Mouse (Mus musculus): Measurements from ENCODE around the gene Pde6h. TPM values are rescaled to one million over a fixed set of nuclear protein-coding genes. Genes with fewer than 3 reads are reported as not detected.

Pde6h gene
- polyA plus RNA-seq, 1 experiment: not detected

- no peaks in the 10 kb centered on the region for H3K9me3 ChIP-seq (ENCODE audit: control insufficient read depth, low read length)
- TF ChIP-seq TAL1 (IDR thresholded peaks at IDR 0.05; ENCODE audit: low read length): no peak
- TF ChIP-seq GATA1 (IDR thresholded peaks at IDR 0.05; ENCODE audit: low read length): no peak
- H3K4me3 ChIP-seq (replicated peaks): no peak overlapping the region
- no peaks in the 10 kb centered on the region for H3K36me3 ChIP-seq (ENCODE audit: control insufficient read depth)
- peaks cover 2% of the 10 kb centered on the region; the same call in 1 of the 2 replicates for H3K4me1 ChIP-seq (ENCODE audit: control insufficient read depth)
- no peaks in the 10 kb centered on the region for H3K27me3 ChIP-seq (ENCODE audit: control insufficient read depth)
Measured at GRCm38 (mm10) chr6:136892002-136892401, 31.6 kb upstream of the Pde6h start.

- no peaks in the 10 kb centered on the region for H3K36me3 ChIP-seq (ENCODE audit: control insufficient read depth)
- TF ChIP-seq TAL1 (IDR thresholded peaks at IDR 0.05; ENCODE audit: low read length) (no peak), GATA1 (IDR thresholded peaks at IDR 0.05; ENCODE audit: low read length) (no peak)
- H3K9me3 ChIP-seq (ENCODE audit: control insufficient read depth, low read length): no peaks in the 10 kb centered on the region
- no peaks in the 10 kb centered on the region for H3K27me3 ChIP-seq (ENCODE audit: control insufficient read depth)
- no peak overlapping the region for H3K4me3 ChIP-seq (replicated peaks)
- H3K4me1 ChIP-seq (ENCODE audit: control insufficient read depth): peaks cover 2% of the 10 kb centered on the region; the same call in 1 of the 2 replicates
Measured at GRCm38 (mm10) chr6:136894532-136895339, 28.9 kb upstream of the Pde6h start.

- no peaks in the 10 kb centered on the region for H3K27me3 ChIP-seq (ENCODE audit: control insufficient read depth)
- no peak overlapping the region for H3K4me3 ChIP-seq (replicated peaks)
- no peaks in the 10 kb centered on the region for H3K4me1 ChIP-seq (ENCODE audit: control insufficient read depth)
- TF ChIP-seq GATA1 (IDR thresholded peaks at IDR 0.05; ENCODE audit: low read length) (no peak), TAL1 (IDR thresholded peaks at IDR 0.05; ENCODE audit: low read length) (no peak)
- no peaks in the 10 kb centered on the region for H3K9me3 ChIP-seq (ENCODE audit: control insufficient read depth, low read length)
- H3K36me3 ChIP-seq (ENCODE audit: control insufficient read depth): no peaks in the 10 kb centered on the region
Measured at GRCm38 (mm10) chr6:136897789-136898188, 25.8 kb upstream of the Pde6h start.

GRCm38 (mm10) chr6:136898222-136898621, 25.4 kb upstream of the Pde6h start:
- H3K36me3 ChIP-seq (ENCODE audit: control insufficient read depth): no peaks in the 10 kb centered on the region
- no peaks in the 10 kb centered on the region for H3K4me1 ChIP-seq (ENCODE audit: control insufficient read depth)
- H3K9me3 ChIP-seq (ENCODE audit: control insufficient read depth, low read length): no peaks in the 10 kb centered on the region
- H3K27me3 ChIP-seq (ENCODE audit: control insufficient read depth): no peaks in the 10 kb centered on the region
- no peak overlapping the region for H3K4me3 ChIP-seq (replicated peaks)
- TF ChIP-seq TAL1 (IDR thresholded peaks at IDR 0.05; ENCODE audit: low read length): no peak
- TF ChIP-seq GATA1 (IDR thresholded peaks at IDR 0.05; ENCODE audit: low read length): no peak

GRCm38 (mm10) chr6:136898954-136899353, 24.7 kb upstream of the Pde6h start:
- H3K9me3 ChIP-seq (ENCODE audit: control insufficient read depth, low read length): no peaks in the 10 kb centered on the region
- no peaks in the 10 kb centered on the region for H3K27me3 ChIP-seq (ENCODE audit: control insufficient read depth)
- no peaks in the 10 kb centered on the region for H3K36me3 ChIP-seq (ENCODE audit: control insufficient read depth)
- no peak for TF ChIP-seq GATA1 (IDR thresholded peaks at IDR 0.05; ENCODE audit: low read length)
- TF ChIP-seq TAL1 (IDR thresholded peaks at IDR 0.05; ENCODE audit: low read length): no peak
- H3K4me3 ChIP-seq (replicated peaks): no peak overlapping the region
- no peaks in the 10 kb centered on the region for H3K4me1 ChIP-seq (ENCODE audit: control insufficient read depth)

- no peak for TF ChIP-seq GATA1 (IDR thresholded peaks at IDR 0.05; ENCODE audit: low read length)
- no peak for TF ChIP-seq TAL1 (IDR thresholded peaks at IDR 0.05; ENCODE audit: low read length)
- H3K9me3 ChIP-seq (ENCODE audit: control insufficient read depth, low read length): no peaks in the 10 kb centered on the region
- H3K4me3 ChIP-seq (replicated peaks): no peak overlapping the region
- H3K36me3 ChIP-seq (ENCODE audit: control insufficient read depth): no peaks in the 10 kb centered on the region
- H3K27me3 ChIP-seq (ENCODE audit: control insufficient read depth): no peaks in the 10 kb centered on the region
- H3K4me1 ChIP-seq (ENCODE audit: control insufficient read depth): no peaks in the 10 kb centered on the region
Measured at GRCm38 (mm10) chr6:136900369-136901009, 23.1 kb upstream of the Pde6h start.

GRCm38 (mm10) chr6:136901010-136901409, 22.6 kb upstream of the Pde6h start:
- H3K27me3 ChIP-seq (ENCODE audit: control insufficient read depth): no peaks in the 10 kb centered on the region
- H3K36me3 ChIP-seq (ENCODE audit: control insufficient read depth): no peaks in the 10 kb centered on the region
- TF ChIP-seq GATA1 (IDR thresholded peaks at IDR 0.05; ENCODE audit: low read length) (no peak), TAL1 (IDR thresholded peaks at IDR 0.05; ENCODE audit: low read length) (no peak)
- no peak overlapping the region for H3K4me3 ChIP-seq (replicated peaks)
- no peaks in the 10 kb centered on the region for H3K4me1 ChIP-seq (ENCODE audit: control insufficient read depth)
- H3K9me3 ChIP-seq (ENCODE audit: control insufficient read depth, low read length): no peaks in the 10 kb centered on the region

GRCm38 (mm10) chr6:136902527-136902926, 21.1 kb upstream of the Pde6h start:
- TF ChIP-seq TAL1 (IDR thresholded peaks at IDR 0.05; ENCODE audit: low read length): no peak
- TF ChIP-seq GATA1 (IDR thresholded peaks at IDR 0.05; ENCODE audit: low read length): no peak
- H3K36me3 ChIP-seq (ENCODE audit: control insufficient read depth): no peaks in the 10 kb centered on the region
- H3K4me1 ChIP-seq (ENCODE audit: control insufficient read depth): no peaks in the 10 kb centered on the region
- no peaks in the 10 kb centered on the region for H3K27me3 ChIP-seq (ENCODE audit: control insufficient read depth)
- no peaks in the 10 kb centered on the region for H3K9me3 ChIP-seq (ENCODE audit: control insufficient read depth, low read length)
- H3K4me3 ChIP-seq (replicated peaks): no peak overlapping the region

- no peaks in the 10 kb centered on the region for H3K36me3 ChIP-seq (ENCODE audit: control insufficient read depth)
- no peak overlapping the region for H3K4me3 ChIP-seq (replicated peaks)
- no peaks in the 10 kb centered on the region for H3K4me1 ChIP-seq (ENCODE audit: control insufficient read depth)
- no peak for TF ChIP-seq GATA1 (IDR thresholded peaks at IDR 0.05; ENCODE audit: low read length)
- no peak for TF ChIP-seq TAL1 (IDR thresholded peaks at IDR 0.05; ENCODE audit: low read length)
- no peaks in the 10 kb centered on the region for H3K9me3 ChIP-seq (ENCODE audit: control insufficient read depth, low read length)
- H3K27me3 ChIP-seq (ENCODE audit: control insufficient read depth): no peaks in the 10 kb centered on the region
Measured at GRCm38 (mm10) chr6:136903885-136904470, 19.7 kb upstream of the Pde6h start.

Measured in erythroblast, embryonic 14.5 days (primary cell).